7 mouse cellular contexts compared by ENCODE assay signal in genomic region chr8:122678061-122678895, GRCm38 (mm10). TPM values are rescaled to one million over a fixed set of nuclear protein-coding genes. Genes with fewer than 3 reads are reported as not detected.
A peak's percentile ranks its signal among the peaks of the same experiment; 100 is the strongest.
DNase-seq lines count a peak whose midpoint lies in the region; TF ChIP-seq lines count a peak whose summit lies in the region.

No protein-coding gene starts in this region.

- H3K27me3 ChIP-seq in midbrain, embryonic 10.5 days (ENCODE audit: low read depth, poor library complexity, severe bottlenecking): peaks cover 100% of the 10 kb centered on the region
- peaks cover 33% of the 10 kb centered on the region for H3K27me3 ChIP-seq in small intestine, adult 2 months (ENCODE audit: control insufficient read depth, insufficient read depth, low read length)

- peaks cover 5% of the 10 kb centered on the region for H3K4me1 ChIP-seq in cortical plate, adult 2 months (ENCODE audit: control insufficient read depth, insufficient read depth, low read length)
- H3K4me1 ChIP-seq in midbrain, embryonic 10.5 days: peaks cover 64% of the 10 kb centered on the region
- H3K4me1 ChIP-seq in small intestine, adult 2 months (ENCODE audit: control insufficient read depth, insufficient read depth, insufficient read length, low read length): peaks cover 1% of the 10 kb centered on the region; the same call in 1 of the 2 replicates

- H3K27ac ChIP-seq in cortical plate, adult 2 months (ENCODE audit: insufficient read depth, low read length): peak overlapping the region; percentile 95
- H3K27ac ChIP-seq in midbrain, embryonic 10.5 days (replicated peaks): peak overlapping the region; percentile 86
- peak overlapping the region; percentile 73; the same call in 1 of the 2 replicates for H3K27ac ChIP-seq in small intestine, adult 2 months (ENCODE audit: insufficient read depth, low read depth, low read length)

- H3K9me3 ChIP-seq in midbrain, embryonic 10.5 days (replicated peaks): no peaks in the 10 kb centered on the region

- peak; percentile 40 for TF ChIP-seq CTCF in cortical plate, adult 2 months (IDR thresholded peaks at IDR 0.05; ENCODE audit: extremely low read depth, insufficient read depth, low read length)
- TF ChIP-seq CTCF in small intestine, adult 2 months (IDR thresholded peaks at IDR 0.05; ENCODE audit: extremely low read depth, insufficient read length, insufficient replicate concordance, low read depth, low read length): peak; percentile 52; the same call in 1 of the 2 replicates

- peak; percentile 84 to 90 for DNase-seq in adrenal gland, adult 18-20 months (ENCODE audit: low spot score in 2 of 2)
- peak; percentile 87 for DNase-seq in gastrocnemius, postnatal 10 days
- peak; percentile 76 for DNase-seq in induced T-regulatory cell, adult 2 months (ENCODE audit: low read depth)
- peak; percentile 86 for DNase-seq in left cerebral cortex, postnatal 4 days
- DNase-seq in midbrain, embryonic 10.5 days (ENCODE audit: low spot score): peak; percentile 82

- peak overlapping the region; percentile 84 for H3K4me3 ChIP-seq in cortical plate, adult 2 months (ENCODE audit: insufficient read depth, low read length)
- H3K4me3 ChIP-seq in midbrain, embryonic 10.5 days: peak overlapping the region; percentile 75
- H3K4me3 ChIP-seq in small intestine, adult 2 months (ENCODE audit: low read depth, low read length): peak overlapping the region; percentile 82

- 2% methylated on average over 118 of the region's 127 CpGs for WGBS in midbrain, embryonic 10.5 days
- 1% methylated on average over 114 of the region's 127 CpGs for WGBS in small intestine, adult 2 months

- H3K36me3 ChIP-seq in midbrain, embryonic 10.5 days: no peaks in the 10 kb centered on the region
- H3K36me3 ChIP-seq in small intestine, adult 2 months (ENCODE audit: control insufficient read depth, insufficient read depth, low read length): no peaks in the 10 kb centered on the region

- TF ChIP-seq POLR2A in cortical plate, adult 2 months (IDR thresholded peaks at IDR 0.05; ENCODE audit: extremely low read depth, insufficient read depth, low read length): no peak
- TF ChIP-seq POLR2A in small intestine, adult 2 months (IDR thresholded peaks at IDR 0.05; ENCODE audit: low read depth, low read length): no peak

- intact Hi-C loops in left cerebral cortex, postnatal 4 days (cut with DNase I): loop anchor here (10.0 kb wide), 1 partner anchor 147 kb away; no protein-coding TSS in a partner anchor

RNA-seq across cellular contexts. Expression of gene Cbfa2t3, which starts 20.6 kb away (rescaled TPM):
- total RNA-seq in adrenal gland, adult 18-20 months (2021): 10 to 100 TPM; 10.5 to 28.9 TPM
- polyA plus RNA-seq in cortical plate, adult 2 months (2012; rRNA removed): 8.6 and 9.1 TPM in 2 replicates
- total RNA-seq in gastrocnemius, postnatal 10 days (2021): 10 to 100 TPM; 19.0 to 20.1 TPM
- total RNA-seq in left cerebral cortex, postnatal 4 days (2021): 10 to 100 TPM; 20.7 to 20.8 TPM
- polyA plus RNA-seq in midbrain, embryonic 10.5 days (2016; fragmentation: Nextera tagmentation; extraction: Ambion mirVana): 1.9 and 3.4 TPM in 2 replicates
- polyA plus RNA-seq in small intestine, adult 2 months (2012; rRNA removed): 12.4 and 14.8 TPM in 2 replicates

RNA-seq across cellular contexts. Expression of gene Pabpn1l, which starts 55.7 kb away (rescaled TPM):
- not detected for total RNA-seq in adrenal gland, adult 18-20 months (2021)
- polyA plus RNA-seq in cortical plate, adult 2 months (2012; rRNA removed): not detected in 2 replicates
- total RNA-seq in gastrocnemius, postnatal 10 days (2021): not detected
- not detected for total RNA-seq in left cerebral cortex, postnatal 4 days (2021)
- polyA plus RNA-seq in midbrain, embryonic 10.5 days (2016; fragmentation: Nextera tagmentation; extraction: Ambion mirVana): not detected in 2 replicates
- not detected in 2 replicates for polyA plus RNA-seq in small intestine, adult 2 months (2012; rRNA removed)

Comparison
In these comparisons a context has a peak if more than half of its experiments do, and no peak if none do; other contexts are left out.
1. Peak in every context shown above with its lines: DNase-seq, H3K4me3 ChIP-seq and H3K27ac ChIP-seq.